Mouse (Mus musculus) gastrocnemius, postnatal 10 days (tissue): ENCODE results near the gene Ptcd2. TPM values are rescaled to one million over a fixed set of nuclear protein-coding genes. Genes with fewer than 3 reads are reported as not detected.
"Not testable (repeated sequence)": the region's sequence is repeated elsewhere in the genome, so short reads cannot be mapped to it uniquely, and the experiment has no call there.

Source experiments
- DNase-seq: peaks from one replicate; pipeline ENCODE4 v3.0.0; 2021; ENCODE audit warnings: mixed read lengths
- total RNA-seq, 2 experiments: library from RNA; stranded (reverse); gene quantifications; 2 replicates each; pipeline ENCODE4 v1.2.3; 2021

The Ptcd2 gene
- total RNA-seq, 2 experiments from 2014 or later: 23.4 to 24.1 TPM

DNA sequence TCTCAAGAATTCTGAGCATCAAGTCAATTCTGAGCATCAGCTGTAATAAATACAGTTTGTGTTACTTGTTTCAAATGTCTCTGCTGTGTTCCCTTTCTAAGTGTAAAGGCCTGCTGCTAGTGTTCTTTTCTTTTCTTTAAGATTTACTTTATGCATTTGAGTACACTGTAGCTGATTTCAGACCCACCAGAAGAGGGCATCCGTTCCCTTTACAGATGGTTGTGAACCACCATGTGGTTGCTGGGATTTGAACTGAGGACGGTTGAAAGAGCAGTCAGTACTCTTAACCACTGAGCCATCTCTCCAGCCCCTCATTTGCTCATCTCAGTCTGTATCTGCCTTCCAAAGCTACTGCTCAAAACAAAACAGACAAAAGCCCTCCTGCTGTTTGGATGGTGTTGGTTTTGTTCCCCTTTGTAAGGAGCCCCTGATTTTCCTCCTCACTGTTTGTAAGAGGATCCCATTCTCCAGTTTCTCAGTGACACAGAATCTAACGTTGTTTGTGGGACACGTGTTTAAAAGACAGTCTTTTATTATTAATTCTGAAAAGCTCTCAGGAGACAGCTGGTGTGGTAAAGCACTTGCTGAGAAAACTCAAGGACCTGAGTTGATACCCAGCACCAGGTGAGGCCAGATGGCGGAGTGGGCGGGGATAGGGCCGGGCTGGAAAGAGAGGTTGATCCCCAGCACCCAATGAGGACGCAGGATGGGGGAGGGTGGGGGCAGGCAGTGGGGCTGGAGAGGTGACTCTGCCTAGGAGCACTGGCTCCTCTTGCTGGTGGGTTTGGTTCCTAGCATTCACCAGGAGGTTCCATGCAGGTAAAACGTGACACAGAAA is 12.1 kb upstream of the Ptcd2 start:
- no peak for DNase-seq

DNA sequence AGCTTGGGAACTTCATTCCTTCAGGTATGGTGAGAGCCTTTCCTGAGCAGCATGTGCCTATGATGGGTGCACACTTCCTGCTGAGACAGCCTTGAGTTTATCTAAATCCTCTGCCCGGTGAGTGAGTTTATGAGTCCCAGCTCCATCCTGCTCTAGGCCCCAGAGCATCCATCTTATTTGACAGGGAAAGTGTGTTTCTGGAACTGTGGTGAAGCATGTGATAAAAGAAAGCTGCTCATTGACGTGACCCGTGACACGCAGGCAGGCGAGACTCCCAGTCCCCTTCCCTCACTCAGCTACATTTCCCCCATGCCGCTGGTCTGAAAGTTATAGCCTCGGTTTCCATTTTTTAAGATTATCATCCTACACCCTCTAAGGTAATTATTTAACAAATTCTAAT is 11.4 kb upstream of the Ptcd2 start:
- DNase-seq: no peak

DNA sequence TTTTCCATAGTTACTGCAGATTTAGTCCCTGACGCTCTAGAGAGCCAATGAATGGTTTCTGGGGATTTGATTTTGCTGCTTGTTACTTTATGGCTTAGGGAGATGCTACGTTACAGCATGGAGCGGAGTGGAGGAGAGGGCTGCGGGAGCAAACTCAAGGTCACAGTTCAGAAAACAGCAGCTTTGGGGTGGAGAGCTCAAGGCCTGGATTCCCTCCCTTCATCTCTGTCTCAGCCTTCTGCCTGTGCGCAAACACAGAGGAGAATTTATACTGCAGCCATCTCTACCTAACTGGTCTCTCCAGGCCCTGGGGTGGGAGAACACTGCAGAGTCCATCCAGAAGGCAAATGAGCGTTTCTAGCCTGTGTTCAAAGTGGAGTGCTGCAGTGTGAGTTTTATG is 10.6 kb upstream of the Ptcd2 start:
- no peak for DNase-seq

DNA sequence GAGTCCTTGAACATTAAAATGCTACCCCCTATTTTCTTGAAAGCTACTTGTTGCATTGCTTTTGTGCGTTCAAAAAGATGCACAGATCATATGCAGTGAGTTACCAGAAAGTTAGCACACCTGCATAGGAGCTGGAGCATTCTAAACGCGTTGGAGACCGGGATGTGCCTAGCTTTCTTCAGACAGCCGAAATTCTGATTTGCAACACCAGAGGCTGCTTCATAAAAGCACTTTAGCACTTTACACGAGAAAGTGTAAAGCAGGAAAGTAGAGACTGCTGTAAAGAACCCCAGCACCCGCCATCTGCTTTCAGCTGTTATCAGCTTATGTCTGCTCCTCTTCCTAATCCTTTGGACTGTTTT is 9.0 kb upstream of the Ptcd2 start:
- no peak for DNase-seq

DNA sequence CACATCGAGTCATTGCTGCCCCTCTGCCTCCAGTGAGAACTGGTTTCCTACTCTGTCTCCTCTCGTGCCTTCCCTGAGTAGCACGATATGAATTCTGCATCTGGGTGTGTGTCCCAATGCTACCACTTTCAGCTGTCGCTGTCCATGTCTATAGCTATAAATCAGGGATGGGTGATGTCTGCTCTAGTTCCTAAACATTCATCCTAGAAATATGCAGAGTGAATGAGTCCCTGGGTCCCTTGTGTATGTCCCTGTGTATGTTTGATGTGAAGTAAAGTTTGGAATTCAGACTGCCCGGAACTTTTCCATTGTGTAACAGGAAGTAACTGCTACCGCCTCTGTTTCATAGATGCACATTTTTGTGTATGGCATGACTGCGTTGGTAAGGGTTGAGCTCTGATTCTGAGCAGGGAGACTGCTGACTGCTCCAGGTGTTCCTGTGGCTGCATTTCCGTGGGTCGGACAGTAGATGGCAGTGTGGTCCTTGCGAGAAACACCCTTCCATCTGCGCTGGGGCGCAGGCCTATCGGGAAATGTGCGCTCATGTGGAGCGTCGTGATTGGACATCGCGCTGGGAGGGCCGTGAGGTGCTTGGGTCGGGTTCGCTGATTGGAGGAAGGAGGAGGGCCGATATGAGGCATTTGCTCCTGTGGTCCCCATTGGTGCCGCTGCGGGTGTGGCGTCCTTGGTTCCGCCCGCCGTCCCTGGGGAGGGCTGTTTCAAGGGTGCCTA is 8.4 kb upstream of the Ptcd2 start:
- DNase-seq: peak; percentile 87

DNA sequence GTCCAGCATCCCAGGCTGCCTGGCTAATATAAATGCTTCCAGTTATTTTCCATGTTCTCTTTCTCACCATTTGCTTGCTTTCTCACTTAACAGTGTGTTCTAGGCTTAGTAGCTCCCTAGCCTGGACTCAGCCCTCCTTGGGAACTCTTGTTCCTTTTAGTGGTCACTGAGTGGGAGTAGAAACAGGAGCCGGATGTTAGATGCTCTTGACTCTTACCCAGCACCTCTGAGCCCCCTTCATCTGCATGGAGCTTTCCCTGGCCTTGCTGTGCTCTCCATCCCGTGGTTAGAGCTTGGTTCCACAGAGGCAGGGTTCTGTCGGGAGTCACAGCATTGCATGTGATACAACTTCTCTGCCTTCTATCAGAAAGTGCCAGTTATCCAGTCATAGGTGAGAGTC is 7.1 kb upstream of the Ptcd2 start:
- DNase-seq: no peak

DNA sequence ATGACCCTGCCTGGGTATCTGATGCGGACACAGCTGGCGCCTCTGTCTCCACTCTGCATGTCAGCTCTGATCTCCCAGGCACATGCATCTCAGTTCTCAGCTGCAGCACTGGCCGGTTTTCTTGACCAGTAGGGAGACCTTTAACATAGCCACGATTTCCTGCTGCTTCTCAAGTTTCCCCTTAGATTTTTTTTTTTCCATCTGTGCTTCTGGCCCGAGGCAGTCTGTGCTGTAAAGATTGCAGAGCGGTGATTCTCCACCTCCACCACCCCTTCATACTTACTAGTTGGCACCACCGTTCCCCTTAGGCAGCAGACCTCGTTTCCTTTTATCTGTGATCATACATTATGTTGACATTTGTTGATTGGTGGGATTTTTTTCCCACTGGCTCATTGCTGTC is 6.7 kb upstream of the Ptcd2 start:
- DNase-seq: no peak

DNA sequence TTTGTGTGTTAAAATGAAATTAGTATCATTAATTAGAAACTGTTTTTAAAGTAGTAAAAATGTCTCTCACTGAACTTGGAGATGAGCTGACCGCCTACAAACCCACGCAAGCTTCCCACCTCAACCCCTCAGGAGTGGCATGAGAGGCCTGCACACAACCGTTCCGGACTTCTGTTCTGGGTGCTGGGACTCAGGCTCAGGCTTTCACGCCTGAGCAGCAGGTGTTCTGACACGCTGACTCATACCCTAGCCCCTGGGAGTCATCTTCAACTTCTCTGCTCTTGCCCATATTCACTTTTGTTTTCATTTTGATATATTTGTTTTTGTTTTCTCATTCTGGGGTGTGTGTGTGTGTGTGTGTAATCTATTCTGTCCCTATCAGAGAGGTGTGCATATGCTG is 5.5 kb upstream of the Ptcd2 start:
- DNase-seq: no peak

DNA sequence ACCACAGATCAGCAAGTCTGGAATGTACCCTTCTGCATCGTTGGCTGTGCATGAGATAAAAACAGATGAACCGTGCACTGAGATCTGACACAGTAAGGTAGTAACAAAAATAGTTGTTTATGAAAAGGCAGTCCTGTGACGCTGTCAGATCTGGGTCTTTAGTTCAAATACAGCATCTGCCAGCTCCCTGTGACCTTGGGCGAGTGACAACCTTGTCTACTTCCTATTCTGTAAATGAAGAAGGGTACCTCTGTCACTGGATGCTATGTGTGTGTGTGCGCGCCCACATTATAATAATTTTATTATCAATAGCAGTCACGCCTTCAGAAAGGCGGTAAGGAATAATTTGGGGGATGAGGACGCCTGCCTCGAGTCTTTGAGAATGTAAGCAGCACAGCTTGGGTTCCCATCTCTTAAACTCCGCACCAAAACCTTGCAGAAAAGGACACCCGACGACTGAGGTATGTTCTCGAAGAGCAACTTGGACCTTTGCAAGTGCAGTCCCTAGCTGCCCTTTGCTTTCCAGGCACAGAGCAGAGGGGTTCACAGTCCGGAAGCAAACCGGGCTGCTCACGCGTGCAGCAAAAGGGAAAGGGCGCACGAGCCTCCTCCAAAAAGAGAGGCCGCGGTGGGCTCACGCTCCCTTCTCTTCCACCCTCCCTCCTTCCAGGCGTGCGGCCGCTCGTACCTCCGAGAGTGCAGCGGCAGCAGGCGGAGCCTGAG is 468 bp downstream of the Ptcd2 start:
- DNase-seq: no peak

DNA sequence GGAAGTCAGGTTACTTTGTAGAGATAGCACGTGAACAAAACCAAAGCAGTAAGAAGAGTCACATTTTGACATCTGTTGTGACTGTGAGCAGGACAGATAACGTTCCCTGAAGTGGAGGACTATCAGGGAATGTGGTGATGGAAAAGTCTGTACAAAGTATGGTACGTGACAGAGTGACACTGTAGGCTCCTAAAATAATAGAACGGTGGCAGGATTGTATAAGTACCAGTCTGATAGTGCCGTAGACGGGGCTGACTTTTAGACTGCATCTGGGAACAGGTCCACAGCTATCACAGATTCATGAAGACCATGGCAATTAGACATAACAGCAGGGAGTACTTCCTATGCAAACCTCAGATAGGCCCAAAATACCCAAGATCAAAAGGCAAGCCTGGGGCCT is 3.0 kb downstream of the Ptcd2 start:
- DNase-seq: no peak

DNA sequence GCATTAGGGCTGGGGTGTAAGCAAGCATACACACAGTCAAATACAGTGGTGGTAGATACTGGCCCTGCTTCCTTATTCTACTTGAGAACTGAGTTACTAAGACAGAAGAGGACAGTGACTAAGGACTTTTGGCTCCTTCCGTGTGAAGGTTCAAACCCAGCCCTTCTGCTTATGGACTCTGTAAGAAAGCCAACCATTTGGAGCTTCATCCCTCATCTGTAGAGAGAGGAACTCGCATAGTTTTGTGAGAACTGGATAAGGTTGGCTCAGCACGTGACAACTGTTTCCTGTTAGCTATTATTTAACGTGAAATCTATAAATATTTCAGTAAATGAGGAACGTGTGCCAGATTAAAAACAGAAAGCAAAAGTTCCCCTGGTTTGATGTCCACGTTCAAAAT is 7.0 kb downstream of the Ptcd2 start:
- no peak for DNase-seq

DNA sequence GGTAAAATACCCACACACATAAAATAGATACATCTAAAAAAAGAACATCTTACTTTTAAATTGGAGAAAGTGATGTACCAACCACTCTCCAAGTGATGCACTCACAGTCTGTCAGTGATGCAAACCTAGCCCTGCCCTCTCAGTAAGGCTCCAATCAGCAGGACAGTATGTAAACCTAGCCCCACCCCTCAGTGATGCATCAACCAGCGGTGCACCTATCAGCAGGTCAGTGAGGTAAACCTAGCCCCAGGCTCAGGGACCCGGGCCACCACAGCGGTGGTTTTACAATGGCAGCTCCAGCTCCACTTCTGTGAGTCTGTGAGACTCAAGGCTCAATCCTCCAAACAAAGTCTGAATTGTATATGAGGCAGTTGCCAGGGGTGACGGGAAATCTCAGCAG is 13.2 kb downstream of the Ptcd2 start:
- DNase-seq: no peak

DNA sequence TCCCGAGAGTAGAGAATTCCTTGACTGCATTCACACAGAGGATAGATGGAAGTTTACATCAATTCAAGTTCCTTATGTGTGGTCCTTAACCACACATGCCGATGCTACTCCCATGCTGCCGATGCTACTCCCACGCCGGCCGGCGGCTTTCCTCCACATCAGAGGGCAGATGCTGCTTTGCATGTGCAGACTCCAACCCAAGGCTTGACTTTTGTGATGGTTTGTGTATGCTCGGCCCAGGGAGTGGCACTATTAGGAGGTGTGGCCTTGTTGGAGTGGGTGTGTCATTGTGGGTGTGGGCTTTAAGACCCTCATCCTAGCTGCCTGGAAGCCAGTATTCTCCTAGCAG is 20.2 kb downstream of the Ptcd2 start:
- DNase-seq: not testable (repeated sequence)

DNA sequence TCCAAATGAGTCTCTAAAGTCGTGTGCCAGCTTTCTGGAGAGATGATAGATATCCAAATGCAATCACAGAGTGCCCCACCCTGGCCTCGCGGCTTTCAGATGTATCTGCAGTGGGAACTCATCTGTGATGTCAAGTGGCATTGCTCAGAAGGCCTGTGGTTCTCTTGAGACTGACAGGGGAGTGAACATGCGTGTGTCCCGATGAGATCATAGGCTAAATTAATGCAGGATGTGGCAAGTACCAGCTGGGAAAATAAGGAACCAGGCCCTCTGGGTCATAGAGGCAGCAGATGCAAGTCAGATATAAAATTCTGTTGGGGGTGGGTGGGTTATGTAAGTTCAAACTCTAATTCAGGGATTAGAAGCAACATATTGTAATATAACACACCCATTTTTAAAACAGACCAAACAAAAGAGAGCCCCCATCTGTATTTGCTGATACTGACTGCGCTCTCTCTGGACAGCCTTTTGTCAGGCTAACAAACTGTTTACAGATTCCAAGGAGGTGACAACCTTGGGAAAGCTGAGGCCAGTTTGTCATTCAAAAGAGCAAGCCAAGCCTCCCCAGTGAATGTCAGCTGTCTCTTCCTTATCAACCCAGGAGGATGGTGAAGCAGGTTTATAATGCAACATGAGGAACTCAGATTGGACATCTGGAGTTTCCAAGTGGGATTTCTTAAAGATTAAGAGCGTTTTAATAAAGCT is 20.7 kb downstream of the Ptcd2 start:
- no peak for DNase-seq

DNA sequence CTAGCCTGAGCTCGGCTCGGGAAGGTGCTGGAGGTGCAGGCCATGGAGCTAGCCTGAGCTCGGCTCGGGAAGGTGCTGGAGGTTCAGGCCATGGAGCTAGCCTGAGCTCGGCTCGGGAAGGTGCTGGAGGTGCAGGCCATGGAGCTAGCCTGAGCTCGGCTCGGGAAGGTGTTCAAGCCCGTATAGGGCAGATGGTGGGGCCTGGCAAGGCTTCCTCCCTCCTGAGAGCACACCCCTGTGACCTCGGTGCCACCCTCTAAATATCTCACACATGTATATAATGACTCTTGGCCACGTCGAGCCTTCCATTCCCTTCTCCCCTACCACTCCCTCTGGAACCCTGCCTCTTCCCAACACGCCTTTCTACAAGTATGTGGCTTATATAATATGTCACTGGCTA is 21.6 kb downstream of the Ptcd2 start:
- not testable (repeated sequence) for DNase-seq

DNA sequence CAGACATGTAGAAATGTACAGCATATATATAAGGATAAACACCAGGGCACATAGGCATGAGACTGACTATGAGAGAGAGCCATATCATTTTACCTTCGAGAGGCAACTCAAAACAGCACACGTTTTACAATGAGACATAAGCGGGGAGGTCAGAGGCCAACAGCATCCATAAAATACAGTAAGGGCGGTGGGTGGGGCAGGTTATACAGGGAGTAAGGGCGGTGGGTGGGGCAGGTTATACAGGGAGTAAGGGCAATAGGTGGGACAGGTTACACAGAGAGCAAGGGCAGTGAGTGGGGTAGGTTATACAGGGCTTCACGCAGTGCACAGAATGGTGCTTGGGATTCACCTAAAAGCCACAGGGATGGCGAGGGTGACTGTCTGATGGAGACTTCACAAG is 24.1 kb downstream of the Ptcd2 start:
- DNase-seq: no peak

DNA sequence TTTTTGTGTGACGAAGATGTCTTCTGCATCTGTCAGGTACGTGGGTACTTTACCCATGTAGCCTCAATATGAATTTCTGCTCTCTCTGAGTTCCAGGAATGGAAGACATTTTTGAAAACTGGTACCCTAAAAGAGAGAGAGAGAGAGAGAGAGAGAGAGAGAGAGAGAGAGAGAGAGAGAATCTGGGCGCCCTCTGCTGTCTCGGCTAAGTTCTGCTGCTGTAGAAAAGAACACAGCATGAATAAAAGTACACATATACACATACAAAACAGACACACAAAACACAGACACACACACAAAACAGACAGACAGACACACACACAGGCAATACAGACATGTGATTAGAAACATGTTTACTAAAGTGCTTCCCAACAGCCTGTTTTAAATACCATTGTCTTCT is 27.4 kb downstream of the Ptcd2 start:
- peak; percentile 70 for DNase-seq

DNA sequence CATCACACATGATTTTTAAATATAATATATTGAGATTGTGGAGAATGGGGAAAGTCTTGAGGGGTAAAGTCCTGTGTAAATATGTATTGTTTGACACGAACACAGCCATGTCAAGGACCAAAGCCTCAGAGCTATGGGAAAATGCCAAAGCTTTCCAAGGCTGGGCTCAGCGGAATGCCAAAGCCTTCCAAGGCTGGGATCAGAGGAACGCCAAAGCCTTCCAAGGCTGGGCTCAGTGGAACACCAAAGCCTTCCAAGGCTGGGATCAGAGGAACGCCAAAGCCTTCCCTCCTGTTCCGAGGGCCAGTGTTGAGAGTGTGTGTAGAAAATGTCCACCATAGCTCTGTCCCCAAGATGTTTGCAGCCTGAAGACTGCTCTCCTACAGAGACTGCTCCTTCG is 28.1 kb downstream of the Ptcd2 start:
- no peak for DNase-seq

DNA sequence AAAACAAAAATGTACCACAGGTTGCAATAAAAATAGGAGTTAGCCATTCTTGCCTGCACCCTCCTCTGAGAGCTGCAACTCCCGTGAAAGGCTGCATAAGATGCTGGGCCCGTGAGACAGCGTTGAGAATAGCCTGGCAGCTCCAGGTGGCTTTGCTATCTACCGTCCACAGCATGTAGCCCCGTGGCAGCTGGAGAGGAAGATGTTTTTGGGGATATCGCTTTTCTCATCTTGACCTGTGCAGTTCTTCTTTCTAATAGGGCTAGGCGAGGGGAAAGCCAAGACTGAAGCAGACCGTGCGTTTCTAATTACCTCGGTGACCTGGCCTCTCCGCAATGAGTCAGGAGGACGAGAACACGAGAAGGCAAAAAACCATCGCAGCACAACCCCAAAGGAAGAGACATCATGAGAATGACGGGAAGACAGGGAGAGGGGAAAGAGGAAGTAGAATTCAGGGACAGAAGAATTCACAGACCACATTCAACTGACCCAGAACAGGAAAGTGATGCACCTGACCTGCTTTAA is 29.8 kb downstream of the Ptcd2 start:
- DNase-seq: no peak

DNA sequence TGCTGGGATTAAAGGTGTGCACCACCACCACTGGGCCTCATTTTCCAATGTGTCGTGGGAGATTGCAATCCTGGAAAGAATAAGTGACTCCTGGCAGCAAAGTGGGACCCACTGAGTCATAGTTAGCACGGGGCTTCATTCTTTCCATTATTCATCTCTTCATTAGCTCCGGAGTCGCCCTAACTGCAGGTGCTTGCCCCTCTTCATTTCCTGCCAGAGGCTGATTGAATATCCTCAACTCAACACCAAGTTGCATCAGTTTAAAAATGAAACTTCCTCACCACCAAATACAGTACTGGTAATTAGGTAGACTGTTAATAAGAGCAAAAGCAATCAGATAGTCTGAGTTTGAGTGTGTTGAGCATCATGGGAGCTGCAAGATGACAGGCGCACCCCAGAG is 30.4 kb downstream of the Ptcd2 start:
- no peak for DNase-seq

DNA sequence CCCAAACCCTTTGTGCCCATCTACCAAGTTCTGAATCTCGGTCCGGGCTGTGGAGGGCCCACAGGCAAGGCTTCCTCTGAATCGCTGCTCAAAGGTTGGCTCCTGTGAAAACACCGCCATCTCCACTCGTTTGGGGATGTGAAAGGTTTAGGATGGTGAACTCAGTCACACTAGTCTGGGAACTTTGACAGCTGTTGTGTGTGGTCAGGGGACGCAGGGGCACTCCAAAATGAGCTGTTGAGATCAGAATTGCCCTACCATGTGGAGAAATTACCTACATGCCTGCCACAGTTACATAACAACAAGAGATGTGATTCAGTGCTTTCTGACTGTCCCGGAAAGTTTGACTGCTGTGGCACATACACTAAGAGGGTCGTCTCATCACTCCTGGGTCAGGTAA is 36.1 kb downstream of the Ptcd2 start:
- DNase-seq: no peak

DNA sequence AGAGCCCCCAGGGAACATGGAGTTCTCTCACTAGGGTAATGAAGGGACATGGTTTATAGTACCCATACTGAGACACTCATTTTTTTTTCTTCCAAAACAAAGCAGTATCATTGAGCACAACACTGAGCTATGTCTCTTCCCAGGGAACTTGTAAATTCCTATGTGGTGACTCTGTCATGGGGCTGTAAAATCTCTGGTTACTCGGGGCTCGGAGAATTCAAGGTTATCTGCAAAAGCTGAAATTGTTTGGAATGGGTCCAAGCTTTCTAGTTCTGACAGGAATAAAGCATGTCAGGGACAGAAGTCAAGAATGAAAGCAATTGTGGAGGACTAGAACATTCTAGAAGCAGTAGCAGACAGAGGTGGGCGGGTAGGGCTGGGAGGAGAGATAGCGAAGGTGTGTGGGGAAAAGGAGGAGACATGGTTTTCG is 36.6 kb downstream of the Ptcd2 start:
- DNase-seq: no peak

DNA sequence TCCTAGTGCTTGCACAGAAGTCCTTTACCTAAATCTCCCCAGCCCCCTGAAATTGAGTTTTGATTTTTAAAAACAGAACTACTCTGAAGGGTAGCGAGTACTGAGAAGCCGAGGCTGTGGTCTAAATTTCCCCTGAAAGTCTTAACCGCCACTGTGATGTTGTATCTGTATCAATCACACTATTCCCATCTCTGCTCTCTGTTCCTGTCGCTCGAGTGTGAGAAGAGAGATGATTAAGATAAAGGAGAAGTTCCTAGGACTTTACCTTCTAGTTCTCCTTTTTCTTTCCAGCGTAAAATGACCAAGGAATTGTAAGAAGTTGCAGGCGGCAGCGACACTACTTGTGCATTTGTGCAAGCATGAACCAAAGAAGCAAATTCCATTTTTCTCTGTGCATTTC is 38.3 kb downstream of the Ptcd2 start:
- no peak for DNase-seq
